12 mouse cellular contexts compared by ENCODE assay signal in the genomic region with DNA sequence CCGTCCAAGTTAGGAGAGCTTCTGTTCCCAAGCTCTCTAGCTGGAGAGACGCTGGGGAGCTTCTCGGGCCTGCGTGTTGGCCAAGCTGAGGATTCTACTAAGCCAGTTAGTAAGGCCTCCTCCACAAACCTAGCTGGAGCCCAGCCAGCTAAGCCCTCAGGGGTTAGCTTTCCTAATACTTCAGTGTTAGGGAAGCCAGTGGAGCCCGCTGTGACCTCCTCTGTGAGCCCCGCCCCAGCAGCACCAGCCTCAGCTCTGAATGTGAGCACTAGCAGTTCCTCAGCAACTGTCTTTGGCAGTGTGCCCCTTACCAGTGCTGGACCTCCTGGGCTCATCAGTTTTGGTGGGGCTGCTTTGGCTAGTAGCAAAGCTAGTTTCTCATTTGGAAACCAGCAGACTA. TPM values are rescaled to one million over a fixed set of nuclear protein-coding genes. Genes with fewer than 3 reads are reported as not detected.
A peak's percentile ranks its signal among the peaks of the same experiment; 100 is the strongest.
DNase-seq lines count a peak whose midpoint lies in the region; ATAC-seq and TF ChIP-seq lines count a peak whose summit lies in the region.
"Had no signal": no experiment of that assay in that cellular context is flagged by ENCODE, and none has a peak within 500 bp of the region (broad histone marks: within the 10 kb centered on the region; RNA-seq: fewer than 3 reads in every experiment).

No protein-coding gene starts in this region.

- H3K4me3 ChIP-seq in heart, adult 2 months: no peak overlapping the region
- H3K4me3 ChIP-seq in heart, embryonic 11.5 days (ENCODE audit: low read depth, low read length): no peak overlapping the region
- no peak overlapping the region for H3K4me3 ChIP-seq in lung, postnatal 0 days (ENCODE audit: low read depth, low read length)
- H3K4me3 ChIP-seq: neural tube, embryonic 12.5 days had no signal

- H3K9me3 ChIP-seq in heart, embryonic 11.5 days (replicated peaks; ENCODE audit: control insufficient read depth, low read length): no peaks in the 10 kb centered on the region
- H3K9me3 ChIP-seq in lung, postnatal 0 days (ENCODE audit: low read length): no peaks in the 10 kb centered on the region
- H3K9me3 ChIP-seq: neural tube, embryonic 12.5 days had no signal

- H3K79me2 ChIP-seq in heart, adult 2 months (replicated peaks; ENCODE audit: control insufficient read depth, insufficient read depth, low read length): no peaks in the 10 kb centered on the region

- 81% methylated on average over 6 of the region's 6 CpGs for WGBS in heart, adult 2 months
- WGBS in heart, embryonic 11.5 days (ENCODE audit: insufficient replicate concordance): 89% methylated on average over 6 of the region's 6 CpGs
- WGBS in lung, postnatal 0 days: 91% methylated on average over 6 of the region's 6 CpGs

- TF ChIP-seq EP300 in heart, adult 2 months (IDR thresholded peaks at IDR 0.05; ENCODE audit: insufficient read depth, low read depth, low read length): no peak
- TF ChIP-seq EP300 in lung, postnatal 0 days (IDR thresholded peaks at IDR 0.05): no peak

- no peak for TF ChIP-seq POLR2A in heart, adult 2 months (IDR thresholded peaks at IDR 0.05; ENCODE audit: insufficient read depth, low read depth, low read length)

- peak; percentile 53 to 55 for DNase-seq in heart, adult 2 months
- DNase-seq in urinary bladder, postnatal 14 days (ENCODE audit: low spot score): peak; percentile 33
- no peak for DNase-seq in urinary bladder, postnatal 4 days (ENCODE audit: low spot score in 2 of 2)
- DNase-seq in gonadal fat pad, adult 2 months (ENCODE audit: low read depth): peak; percentile 49
- DNase-seq in lung, postnatal 0 days (ENCODE audit: low spot score): no peak
- DNase-seq in lung, postnatal 10 days: no peak
- DNase-seq in kidney, adult 11 months: no peak

- peaks cover 5% of the 10 kb centered on the region; the same call in 1 of the 2 replicates for H3K36me3 ChIP-seq in heart, adult 2 months (ENCODE audit: control insufficient read depth, insufficient read depth, low read length)
- H3K36me3 ChIP-seq in heart, embryonic 11.5 days (ENCODE audit: control insufficient read depth, insufficient read depth, low read length): peaks cover 32% of the 10 kb centered on the region
- peaks cover 15% of the 10 kb centered on the region; the same call in 1 of the 2 replicates for H3K36me3 ChIP-seq in lung, postnatal 0 days (ENCODE audit: insufficient read depth, low read length)

- H3K27me3 ChIP-seq in heart, adult 2 months (ENCODE audit: control insufficient read depth, insufficient read depth, low read length): no peaks in the 10 kb centered on the region
- H3K27me3 ChIP-seq in heart, embryonic 11.5 days (ENCODE audit: control insufficient read depth, insufficient read depth, low read length): no peaks in the 10 kb centered on the region
- no peaks in the 10 kb centered on the region for H3K27me3 ChIP-seq in lung, postnatal 0 days (replicated peaks; ENCODE audit: insufficient read depth, low read length)
- H3K27me3 ChIP-seq: neural tube, embryonic 12.5 days had no signal

- no peak overlapping the region for H3K4me2 ChIP-seq in heart, embryonic 11.5 days
- H3K4me2 ChIP-seq in lung, postnatal 0 days (replicated peaks; ENCODE audit: low read depth, low read length): no peak overlapping the region
- H3K4me2 ChIP-seq: hindbrain, embryonic 14.5 days; neural tube, embryonic 12.5 days had no signal

- no peak for ATAC-seq in heart, embryonic 11.5 days (replicated peaks; ENCODE audit: insufficient number of reproducible peaks, low FRiP score, low TSS enrichment)
- ATAC-seq in lung, postnatal 0 days: no peak
- ATAC-seq: activated CD4-positive, CD25-positive, alpha-beta regulatory T cell, adult 4 months; forebrain, embryonic 16.5 days had no signal

- TF ChIP-seq CTCF in heart, adult 2 months (IDR thresholded peaks at IDR 0.05): no peak
- no peak for TF ChIP-seq CTCF in lung, postnatal 0 days (IDR thresholded peaks at IDR 0.05)

- intact Hi-C loops in heart, adult 2 months (cut with DNase I): no loop called here

- no peak overlapping the region for H3K9ac ChIP-seq in heart, adult 2 months (ENCODE audit: low read depth, low read length)
- H3K9ac ChIP-seq in heart, embryonic 11.5 days (ENCODE audit: low read depth, low read length): no peak overlapping the region
- H3K9ac ChIP-seq in lung, postnatal 0 days (replicated peaks; ENCODE audit: low read depth): no peak overlapping the region
- H3K9ac ChIP-seq: hindbrain, embryonic 14.5 days; neural tube, embryonic 12.5 days had no signal

- no peaks in the 10 kb centered on the region for H3K4me1 ChIP-seq in heart, adult 2 months (ENCODE audit: control insufficient read depth, insufficient read depth, low read length)
- H3K4me1 ChIP-seq in heart, embryonic 11.5 days (ENCODE audit: control insufficient read depth, insufficient read depth, low read length): peaks cover 3% of the 10 kb centered on the region; the same call in 1 of the 2 replicates
- H3K4me1 ChIP-seq in lung, postnatal 0 days (ENCODE audit: insufficient read depth, low read depth, low read length): no peaks in the 10 kb centered on the region
- H3K4me1 ChIP-seq: neural tube, embryonic 12.5 days had no signal

- no peak overlapping the region for H3K27ac ChIP-seq in heart, adult 2 months
- H3K27ac ChIP-seq in heart, embryonic 11.5 days (ENCODE audit: low read depth, low read length): no peak overlapping the region
- H3K27ac ChIP-seq in lung, postnatal 0 days (ENCODE audit: low read length): no peak overlapping the region
- H3K27ac ChIP-seq: hindbrain, embryonic 14.5 days; neural tube, embryonic 12.5 days had no signal

RNA-seq across cellular contexts. Expression of a gene that starts 51.2 kb away (rescaled TPM):
- total RNA-seq in heart, adult 2 months (2021): 10 to 100 TPM; 15.9 to 19.1 TPM
- polyA plus RNA-seq in heart, adult 2 months (2012; rRNA removed): 18.7 and 24.9 TPM in 2 replicates
- 43.1 and 43.7 TPM in 2 replicates for polyA plus RNA-seq in heart, embryonic 11.5 days (2014; fragmentation: Nextera tagmentation; extraction: Ambion mirVana)
- 1.2 and 2.5 TPM in 2 replicates for polyA plus RNA-seq in gonadal fat pad, adult 2 months (2012; rRNA removed)
- 2.5 TPM in 2 replicates for polyA plus RNA-seq in lung, postnatal 0 days (2015; fragmentation: Nextera tagmentation; extraction: Ambion mirVana)

RNA-seq across cellular contexts. Expression of a gene that starts 59.2 kb away (rescaled TPM):
- total RNA-seq in heart, adult 2 months (2021): 10 to 100 TPM; 27.5 to 28.6 TPM
- polyA plus RNA-seq in heart, adult 2 months (2012; rRNA removed): 18.5 and 18.6 TPM in 2 replicates
- 53.5 and 54.0 TPM in 2 replicates for polyA plus RNA-seq in heart, embryonic 11.5 days (2014; fragmentation: Nextera tagmentation; extraction: Ambion mirVana)
- 26.8 and 30.6 TPM in 2 replicates for polyA plus RNA-seq in gonadal fat pad, adult 2 months (2012; rRNA removed)
- polyA plus RNA-seq in lung, postnatal 0 days (2015; fragmentation: Nextera tagmentation; extraction: Ambion mirVana): 57.1 and 65.6 TPM in 2 replicates

Comparison
In these comparisons a context has a peak if more than half of its experiments do, and no peak if none do; other contexts are left out.
1. DNase-seq: peak in heart, adult 2 months (2 of 2), urinary bladder, postnatal 14 days (single experiment) and gonadal fat pad, adult 2 months (single experiment); none in urinary bladder, postnatal 4 days (0 of 2), lung, postnatal 0 days (single experiment), lung, postnatal 10 days (single experiment) and kidney, adult 11 months (single experiment).